Mouse (Mus musculus) intestine, embryonic 16.5 days (tissue): ENCODE data around the gene Hist1h2ak. TPM values are rescaled to one million over a fixed set of nuclear protein-coding genes. Genes with fewer than 3 reads are reported as not detected.
"Not testable (repeated sequence)": the region's sequence is repeated elsewhere in the genome, so short reads cannot be mapped to it uniquely, and the experiment has no call there.

ENCODE experiments used
- ATAC-seq: fragments of 200-750 bp; cut with Nextera tagmentation; 2 replicates; pipeline ENCODE4 v1.8.0; 2017; ENCODE audit warnings: moderate TSS enrichment, moderate library complexity
- H3K27ac ChIP-seq: fragments of 300-500 bp; sonication (generic); 2 replicates; pipeline ENCODE4 v1.5.1; 2014; ENCODE audit warnings: mild to moderate bottlenecking, low read length
- H3K27me3 ChIP-seq: fragments of 300-500 bp; sonication (generic); replicated peaks from 2 replicates; pipeline ENCODE4 v1.6.1; 2014; ENCODE audit warnings: low read length, control low read depth, mixed read lengths; ENCODE audit not compliant: control insufficient read depth, insufficient read depth
- H3K36me3 ChIP-seq: fragments of 300-500 bp; sonication (generic); 2 replicates; pipeline ENCODE4 v1.6.1; 2014; ENCODE audit warnings: low read length, control low read depth; ENCODE audit not compliant: control insufficient read depth, insufficient read depth
- H3K4me1 ChIP-seq: fragments of 300-500 bp; sonication (generic); 2 replicates; pipeline ENCODE4 v1.6.1; 2014; ENCODE audit warnings: low read length, control low read depth, mixed read lengths; ENCODE audit not compliant: control insufficient read depth, insufficient read depth
- H3K4me2 ChIP-seq: fragments of 300-500 bp; sonication (generic); 2 replicates; pipeline ENCODE4 v1.6.1; 2014; ENCODE audit warnings: low read depth, low read length, control low read depth
- H3K4me3 ChIP-seq: fragments of 300-500 bp; sonication (generic); 2 replicates; pipeline ENCODE4 v1.5.1; 2014; ENCODE audit warnings: mild to moderate bottlenecking, low read length
- H3K9ac ChIP-seq: fragments of 300-500 bp; sonication (generic); 2 replicates; pipeline ENCODE4 v1.6.1; 2014; ENCODE audit warnings: low read depth, low read length
- H3K9me3 ChIP-seq: fragments of 300-500 bp; sonication (generic); 2 replicates; pipeline ENCODE4 v1.6.1; 2016; ENCODE audit warnings: low read length, control low read depth; ENCODE audit not compliant: control insufficient read depth
- WGBS: fragments of 180-500 bp; shearing (Covaris S2); extraction: QIAGEN DNeasy Blood & Tissue Kit; methylation state at CpG from one replicate; pipeline ENCODE4 v1.1.7; 2014; 5-methylcytosine and 5-hydroxymethylcytosine counted together
- polyA plus RNA-seq: library from polyadenylated mRNA; unstranded; fragments of >200 nt; fragmentation: Nextera tagmentation; extraction: Ambion mirVana; gene quantifications from 2 replicates; pipeline ENCODE4 v1.2.1, GENCODE M21; 2015

The Hist1h2ak gene
- polyA plus RNA-seq, 1 experiment from 2014 or later: 13.5 TPM

DNA sequence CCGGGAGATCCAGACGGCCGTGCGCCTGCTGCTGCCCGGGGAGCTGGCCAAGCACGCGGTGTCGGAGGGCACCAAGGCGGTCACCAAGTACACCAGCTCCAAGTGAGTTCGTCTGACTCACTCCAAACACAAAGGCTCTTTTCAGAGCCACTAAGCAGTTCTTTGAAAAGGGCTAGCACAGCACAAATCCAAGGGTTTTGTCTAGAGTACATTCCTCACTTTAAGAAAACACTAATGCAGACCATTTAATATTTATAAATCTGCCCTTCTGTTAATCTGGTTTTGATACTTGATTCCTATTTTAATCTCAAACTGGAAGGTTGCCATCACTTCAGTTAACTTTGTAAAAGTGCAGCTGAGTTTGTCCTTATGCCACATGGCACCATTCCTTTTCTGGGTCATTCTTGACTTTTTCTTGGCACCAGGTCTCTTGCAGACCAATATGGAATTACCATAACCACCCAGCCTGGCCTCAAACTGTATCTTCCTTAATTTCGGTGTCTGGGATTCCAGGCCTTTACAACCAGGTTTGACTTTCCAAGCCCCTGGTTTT, 31.2 kb downstream of the Hist1h2ak start:
- WGBS: 4% methylated on average over 11 of the region's 11 CpGs
- peak overlapping the region; percentile 57 for H3K9ac ChIP-seq
- H3K4me2 ChIP-seq: peak overlapping the region; percentile 52
- H3K27ac ChIP-seq: peak overlapping the region; percentile 80
- ATAC-seq: peak; percentile 27
- no peaks in the 10 kb centered on the region for H3K36me3 ChIP-seq
- peaks cover 17% of the 10 kb centered on the region for H3K4me1 ChIP-seq
- H3K9me3 ChIP-seq: no peaks in the 10 kb centered on the region
- H3K4me3 ChIP-seq: peak overlapping the region; percentile 33
- no peaks in the 10 kb centered on the region for H3K27me3 ChIP-seq

DNA sequence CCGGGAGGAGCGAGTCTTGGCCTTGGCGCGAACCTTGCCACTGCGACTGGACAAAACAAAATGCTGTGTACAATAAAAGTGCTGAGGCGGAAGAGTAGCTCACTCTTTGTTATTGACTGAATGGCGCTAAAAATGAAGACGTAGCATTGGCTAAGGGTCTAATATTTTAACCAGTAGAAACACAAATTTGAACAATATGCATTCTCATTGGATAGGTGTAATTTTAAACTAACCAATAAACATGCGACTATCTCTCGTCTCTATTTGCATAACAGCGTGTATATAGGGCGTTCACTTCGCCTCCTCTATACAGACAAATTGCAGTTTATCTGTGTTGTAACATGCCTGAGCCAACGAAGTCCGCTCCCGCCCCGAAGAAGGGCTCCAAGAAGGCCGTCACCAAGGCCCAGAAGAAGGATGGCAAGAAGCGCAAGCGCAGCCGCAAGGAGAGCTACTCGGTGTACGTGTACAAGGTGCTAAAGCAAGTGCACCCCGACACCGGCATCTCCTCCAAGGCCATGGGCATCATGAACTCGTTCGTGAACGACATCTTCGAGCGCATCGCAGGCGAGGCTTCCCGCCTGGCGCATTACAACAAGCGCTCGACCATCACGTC, 31.8 kb downstream of the Hist1h2ak start, which contains the start of gene Hist1h2bm:
Hist1h2bm (plus strand) TSS at position 288 of the 616 bp plus-strand sequence.
- H3K4me1 ChIP-seq: peaks cover 17% of the 10 kb centered on the region
- H3K27ac ChIP-seq: peak within 1 kb of the TSS; percentile 80
- under 1% methylated on average over 34 of the region's 37 CpGs for WGBS
- peak within 1 kb of the TSS; percentile 59 for H3K9ac ChIP-seq
- H3K9me3 ChIP-seq, H3K27me3 ChIP-seq, H3K36me3 ChIP-seq: not testable (repeated sequence)
- peak within 1 kb of the TSS; percentile 60 for H3K4me2 ChIP-seq
- H3K4me3 ChIP-seq: peak within 1 kb of the TSS; percentile 49
- ATAC-seq: peak; percentile 97

- Histone ChIP-seq H3K9ac (peak overlapping the region; percentile 59), H3K4me1 (peaks cover 17% of the 10 kb centered on the region), H3K4me2 (peak overlapping the region; percentile 60), H3K27ac (peak overlapping the region; percentile 80), H3K4me3 (peak overlapping the region; percentile 49)
- not testable (repeated sequence) for H3K36me3 ChIP-seq, H3K9me3 ChIP-seq, H3K27me3 ChIP-seq
- WGBS: 2% methylated on average over 20 of the region's 44 CpGs
- peak; percentile 24 for ATAC-seq
Measured at GRCm38 (mm10) chr13:21721107-21721756, 32.4 kb downstream of the Hist1h2ak start.

DNA sequence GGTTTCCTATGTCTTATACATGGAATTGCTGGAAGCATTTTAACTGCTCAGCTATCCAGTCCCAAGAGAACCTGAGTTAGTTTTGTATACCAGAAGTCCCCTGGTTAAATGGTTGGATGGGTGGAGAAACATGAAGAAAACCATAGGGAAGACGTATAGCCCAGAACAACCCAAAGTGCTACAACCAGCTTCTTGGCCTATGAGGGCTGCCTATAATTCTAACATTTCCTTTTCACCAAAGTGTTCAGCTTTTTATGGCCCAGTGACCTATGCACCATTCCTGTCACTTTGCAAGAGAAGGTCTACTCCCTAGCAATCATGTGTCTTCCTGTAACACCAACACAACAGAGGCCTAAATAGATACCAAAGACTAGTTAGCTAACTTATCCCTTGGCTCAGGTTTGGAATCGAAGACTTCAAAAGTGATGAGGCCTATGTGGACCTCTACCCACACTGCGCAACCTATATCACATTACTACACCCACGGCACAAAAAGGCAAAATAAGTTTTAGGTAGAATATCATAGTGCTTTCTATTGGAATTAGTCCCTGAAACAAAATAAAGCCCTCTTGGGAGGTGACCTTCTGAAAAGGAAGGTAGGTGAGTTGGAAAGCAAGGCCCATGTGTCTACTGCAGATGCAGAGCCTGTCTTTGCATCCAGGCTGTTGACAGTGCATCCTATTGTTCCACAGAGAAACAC, 35.1 kb downstream of the Hist1h2ak start:
- H3K36me3 ChIP-seq: no peaks in the 10 kb centered on the region
- peak overlapping the region; percentile 68 for H3K9ac ChIP-seq
- 61% methylated on average over 4 of the region's 4 CpGs for WGBS
- H3K27me3 ChIP-seq: no peaks in the 10 kb centered on the region
- H3K9me3 ChIP-seq: no peaks in the 10 kb centered on the region
- H3K4me2 ChIP-seq: peak overlapping the region; percentile 66
- H3K27ac ChIP-seq: peak overlapping the region; percentile 77
- H3K4me1 ChIP-seq: peaks cover 25% of the 10 kb centered on the region
- ATAC-seq: no peak
- H3K4me3 ChIP-seq: peak overlapping the region; percentile 55

DNA sequence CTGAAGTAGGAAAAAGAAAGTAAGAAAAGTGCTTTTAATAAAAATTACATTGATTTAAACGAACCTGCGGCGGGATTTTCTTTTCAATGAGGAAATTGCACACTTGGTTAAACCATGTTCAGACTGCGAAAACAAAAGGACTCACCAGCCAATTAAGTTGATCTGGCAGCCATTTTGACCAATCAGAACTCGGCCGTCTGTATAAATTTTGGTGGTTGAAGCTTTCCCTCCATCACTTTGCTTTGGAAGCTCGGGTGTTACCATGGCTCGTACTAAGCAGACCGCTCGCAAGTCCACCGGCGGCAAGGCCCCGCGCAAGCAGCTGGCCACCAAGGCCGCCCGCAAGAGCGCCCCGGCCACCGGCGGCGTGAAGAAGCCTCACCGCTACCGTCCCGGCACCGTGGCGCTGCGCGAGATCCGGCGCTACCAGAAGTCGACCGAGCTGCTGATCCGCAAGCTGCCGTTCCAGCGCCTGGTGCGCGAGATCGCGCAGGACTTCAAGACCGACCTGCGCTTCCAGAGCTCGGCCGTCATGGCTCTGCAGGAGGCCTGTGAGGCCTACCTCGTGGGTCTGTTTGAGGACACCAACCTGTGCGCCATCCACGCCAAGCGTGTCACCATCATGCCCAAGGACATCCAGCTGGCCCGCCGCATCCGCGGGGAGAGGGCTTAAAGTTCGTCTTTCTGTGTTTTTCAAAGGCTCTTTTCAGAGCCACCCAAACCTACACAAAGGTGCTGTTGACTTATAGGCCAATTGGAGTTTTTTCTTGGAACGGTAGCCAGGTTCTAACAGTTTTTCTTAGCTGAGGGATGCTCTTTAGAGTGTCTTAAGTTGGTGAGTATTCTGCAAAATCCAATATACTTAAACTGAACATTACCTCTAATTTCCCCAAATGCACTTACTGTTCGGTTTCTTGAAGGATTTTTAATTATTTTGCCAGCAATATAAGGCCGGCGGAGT, 36.0 kb downstream of the Hist1h2ak start, which contains the start of gene Hist1h3h:
Hist1h3h (plus strand) TSS at position 263 of the 961 bp plus-strand sequence.
- ATAC-seq: peak; percentile 36
- peak within 1 kb of the TSS; percentile 96 for H3K27ac ChIP-seq
- 1% methylated on average over 25 of the region's 56 CpGs for WGBS
- H3K9me3 ChIP-seq, H3K36me3 ChIP-seq, H3K27me3 ChIP-seq: not testable (repeated sequence)
- peak within 1 kb of the TSS; percentile 68 for H3K9ac ChIP-seq
- H3K4me1 ChIP-seq: peaks cover 24% of the 10 kb centered on the region
- H3K4me2 ChIP-seq: peak within 1 kb of the TSS; percentile 79
- H3K4me3 ChIP-seq: peak within 1 kb of the TSS; percentile 55

GRCm38 (mm10) chr13:21716540-21717391, 36.9 kb downstream of the Hist1h2ak start:
- H3K4me1 ChIP-seq: peaks cover 22% of the 10 kb centered on the region
- not testable (repeated sequence) for H3K27me3 ChIP-seq, H3K36me3 ChIP-seq, H3K9me3 ChIP-seq
- peak; percentile 1 for ATAC-seq
- H3K4me3 ChIP-seq: peak overlapping the region; percentile 52
- peak overlapping the region; percentile 96 for H3K27ac ChIP-seq
- H3K4me2 ChIP-seq: peak overlapping the region; percentile 88
- 0% methylated on average over 9 of the region's 38 CpGs for WGBS
- H3K9ac ChIP-seq: peak overlapping the region; percentile 58

DNA sequence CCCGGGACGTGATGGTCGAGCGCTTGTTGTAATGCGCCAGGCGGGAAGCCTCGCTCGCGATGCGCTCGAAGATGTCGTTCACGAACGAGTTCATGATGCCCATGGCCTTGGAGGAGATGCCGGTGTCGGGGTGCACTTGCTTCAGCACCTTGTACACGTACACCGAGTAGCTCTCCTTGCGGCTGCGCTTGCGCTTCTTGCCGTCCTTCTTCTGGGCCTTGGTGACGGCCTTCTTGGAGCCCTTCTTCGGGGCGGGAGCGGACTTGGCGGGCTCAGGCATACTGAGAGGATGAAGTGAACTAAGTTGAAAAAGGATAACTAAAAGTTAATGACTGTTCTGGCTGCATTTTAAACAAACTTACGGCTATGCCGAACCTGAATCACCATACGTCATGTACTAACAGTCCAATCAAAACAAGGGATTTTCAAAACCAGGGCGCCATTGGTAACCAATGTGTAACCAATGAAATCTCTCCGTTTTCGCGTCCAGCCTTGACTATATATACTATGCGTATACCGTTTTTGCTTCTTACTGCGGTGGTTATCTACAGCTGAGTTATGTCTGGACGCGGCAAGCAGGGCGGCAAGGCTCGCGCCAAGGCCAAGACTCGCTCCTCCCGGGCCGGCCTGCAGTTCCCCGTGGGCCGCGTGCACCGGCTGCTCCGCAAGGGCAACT, 37.6 kb downstream of the Hist1h2ak start, which contains the start of the genes Hist1h2bl and Hist1h2ai:
Hist1h2bl (minus strand) TSS at position 280 of the 676 bp plus-strand sequence.
Hist1h2ai (plus strand) TSS at position 559 of the 676 bp plus-strand sequence.
- WGBS: under 1% methylated on average over 27 of the region's 50 CpGs
- Histone ChIP-seq H3K9ac (peak within 1 kb of the TSS; percentile 68), H3K4me2 (peak within 1 kb of the TSS; percentile 88), H3K4me3 (peak within 1 kb of the TSS; percentile 52), H3K27ac (peak within 1 kb of the TSS; percentile 96), H3K4me1 (peaks cover 21% of the 10 kb centered on the region)
- not testable (repeated sequence) for H3K36me3 ChIP-seq, H3K9me3 ChIP-seq, H3K27me3 ChIP-seq
- peak; percentile 89 for ATAC-seq
